Mouse (Mus musculus): Measurements from ENCODE around the gene Ulk4. TPM values are rescaled to one million over a fixed set of nuclear protein-coding genes. Genes with fewer than 3 reads are reported as not detected.

Gene Ulk4
- polyA plus RNA-seq, 1 experiment from 2014 or later = 101 TPM

GRCm38 (mm10) chr9:121107643-121108042, 169.4 kb downstream of the Ulk4 start:
- peaks cover 6% of the 10 kb centered on the region for H3K27me3 ChIP-seq (ENCODE audit: control insufficient read depth, insufficient read depth, low read length)
- no peaks in the 10 kb centered on the region for H3K36me3 ChIP-seq (ENCODE audit: control insufficient read depth, insufficient read depth, low read length)
- H3K4me1 ChIP-seq (ENCODE audit: control insufficient read depth, insufficient read depth, low read length) = no peaks in the 10 kb centered on the region
- no peak overlapping the region for H3K4me2 ChIP-seq
- H3K9ac ChIP-seq (ENCODE audit: low read depth, low read length) = no peak overlapping the region
- H3K27ac ChIP-seq (ENCODE audit: low read depth, low read length) = no peak overlapping the region
- ATAC-seq (replicated peaks; ENCODE audit: insufficient number of reproducible peaks, low FRiP score, low TSS enrichment) = no peak
- 63% methylated on average over 5 of the region's 5 CpGs for WGBS (ENCODE audit: insufficient replicate concordance)
- no peak overlapping the region for H3K4me3 ChIP-seq (ENCODE audit: low read depth, low read length)
- H3K9me3 ChIP-seq (replicated peaks; ENCODE audit: control insufficient read depth, low read length) = no peaks in the 10 kb centered on the region

DNA sequence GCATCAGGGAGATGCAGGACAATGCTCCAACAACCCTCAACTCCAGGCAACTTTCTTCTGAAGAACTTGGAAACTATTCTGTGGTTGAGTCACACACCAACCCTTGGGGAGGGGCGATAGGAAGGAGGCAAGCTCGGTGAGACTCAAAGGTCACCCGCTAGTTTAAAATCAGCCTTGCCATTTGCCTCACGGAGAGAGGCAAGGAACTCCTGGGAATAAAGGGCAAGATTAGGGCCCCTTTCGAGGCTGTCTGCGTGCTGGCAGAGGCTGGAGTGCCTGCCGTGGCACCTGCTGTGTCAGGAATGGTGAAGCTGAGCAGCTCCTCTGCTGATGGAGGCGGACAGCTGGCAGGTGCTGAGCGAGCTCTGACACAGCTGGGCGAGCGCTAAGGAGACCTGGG, 169.9 kb downstream of the Ulk4 start:
- Histone ChIP-seq H3K9ac (ENCODE audit: low read depth, low read length) (no peak overlapping the region), H3K4me1 (ENCODE audit: control insufficient read depth, insufficient read depth, low read length) (no peaks in the 10 kb centered on the region), H3K27ac (ENCODE audit: low read depth, low read length) (no peak overlapping the region), H3K27me3 (ENCODE audit: control insufficient read depth, insufficient read depth, low read length) (peaks cover 6% of the 10 kb centered on the region), H3K9me3 (replicated peaks; ENCODE audit: control insufficient read depth, low read length) (no peaks in the 10 kb centered on the region), H3K36me3 (ENCODE audit: control insufficient read depth, insufficient read depth, low read length) (no peaks in the 10 kb centered on the region), H3K4me3 (ENCODE audit: low read depth, low read length) (no peak overlapping the region), H3K4me2 (no peak overlapping the region)
- WGBS (ENCODE audit: insufficient replicate concordance) = 16% methylated on average over 11 of the region's 11 CpGs
- ATAC-seq (replicated peaks; ENCODE audit: insufficient number of reproducible peaks, low FRiP score, low TSS enrichment) = no peak

GRCm38 (mm10) chr9:121101516-121101915, 175.5 kb downstream of the Ulk4 start:
- Histone ChIP-seq H3K36me3 (ENCODE audit: control insufficient read depth, insufficient read depth, low read length) (no peaks in the 10 kb centered on the region), H3K9me3 (replicated peaks; ENCODE audit: control insufficient read depth, low read length) (no peaks in the 10 kb centered on the region; the same call in 1 of the 2 replicates), H3K9ac (ENCODE audit: low read depth, low read length) (no peak overlapping the region), H3K4me2 (no peak overlapping the region), H3K27ac (ENCODE audit: low read depth, low read length) (no peak overlapping the region), H3K4me1 (ENCODE audit: control insufficient read depth, insufficient read depth, low read length) (no peaks in the 10 kb centered on the region), H3K27me3 (ENCODE audit: control insufficient read depth, insufficient read depth, low read length) (no peaks in the 10 kb centered on the region), H3K4me3 (ENCODE audit: low read depth, low read length) (no peak overlapping the region)
- WGBS (ENCODE audit: insufficient replicate concordance) = 85% methylated on average over 10 of the region's 10 CpGs
- no peak for ATAC-seq (replicated peaks; ENCODE audit: insufficient number of reproducible peaks, low FRiP score, low TSS enrichment)

GRCm38 (mm10) chr9:121099453-121099852, 177.5 kb downstream of the Ulk4 start:
- H3K27ac ChIP-seq (ENCODE audit: low read depth, low read length) = no peak overlapping the region
- no peaks in the 10 kb centered on the region for H3K4me1 ChIP-seq (ENCODE audit: control insufficient read depth, insufficient read depth, low read length)
- no peak overlapping the region for H3K9ac ChIP-seq (ENCODE audit: low read depth, low read length)
- no peaks in the 10 kb centered on the region for H3K27me3 ChIP-seq (ENCODE audit: control insufficient read depth, insufficient read depth, low read length)
- no peaks in the 10 kb centered on the region for H3K36me3 ChIP-seq (ENCODE audit: control insufficient read depth, insufficient read depth, low read length)
- WGBS (ENCODE audit: insufficient replicate concordance) = 85% methylated on average over 10 of the region's 10 CpGs
- no peak for ATAC-seq (replicated peaks; ENCODE audit: insufficient number of reproducible peaks, low FRiP score, low TSS enrichment)
- no peak overlapping the region for H3K4me3 ChIP-seq (ENCODE audit: low read depth, low read length)
- H3K4me2 ChIP-seq = no peak overlapping the region
- no peaks in the 10 kb centered on the region; the same call in 1 of the 2 replicates for H3K9me3 ChIP-seq (replicated peaks; ENCODE audit: control insufficient read depth, low read length)

DNA sequence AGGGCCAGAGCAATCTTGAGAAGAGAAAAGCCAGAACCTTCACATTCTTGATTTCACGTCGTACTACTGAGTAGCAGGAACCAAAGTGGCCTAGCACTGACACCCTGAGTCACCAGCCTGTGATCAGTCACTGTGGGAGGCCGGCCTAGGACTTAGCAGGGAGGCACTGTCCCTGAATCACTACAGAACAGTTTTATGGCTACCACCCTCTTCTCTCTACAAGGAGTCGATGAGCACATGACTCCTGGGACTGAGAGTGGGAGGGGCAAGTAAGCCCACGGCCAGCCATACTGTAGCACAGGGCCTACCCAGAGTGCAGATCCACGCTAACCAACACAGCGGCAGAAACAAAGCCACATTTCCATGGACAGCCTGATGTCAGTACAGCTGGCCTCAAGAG, 183.2 kb downstream of the Ulk4 start:
- no peaks in the 10 kb centered on the region for H3K27me3 ChIP-seq (ENCODE audit: control insufficient read depth, insufficient read depth, low read length)
- no peak overlapping the region for H3K27ac ChIP-seq (ENCODE audit: low read depth, low read length)
- H3K9ac ChIP-seq (ENCODE audit: low read depth, low read length) = no peak overlapping the region
- no peaks in the 10 kb centered on the region for H3K36me3 ChIP-seq (ENCODE audit: control insufficient read depth, insufficient read depth, low read length)
- no peak for ATAC-seq (replicated peaks; ENCODE audit: insufficient number of reproducible peaks, low FRiP score, low TSS enrichment)
- 85% methylated on average over 7 of the region's 7 CpGs for WGBS (ENCODE audit: insufficient replicate concordance)
- no peak overlapping the region for H3K4me3 ChIP-seq (ENCODE audit: low read depth, low read length)
- H3K9me3 ChIP-seq (replicated peaks; ENCODE audit: control insufficient read depth, low read length) = no peaks in the 10 kb centered on the region; the same call in 1 of the 2 replicates
- no peaks in the 10 kb centered on the region for H3K4me1 ChIP-seq (ENCODE audit: control insufficient read depth, insufficient read depth, low read length)
- no peak overlapping the region for H3K4me2 ChIP-seq

DNA sequence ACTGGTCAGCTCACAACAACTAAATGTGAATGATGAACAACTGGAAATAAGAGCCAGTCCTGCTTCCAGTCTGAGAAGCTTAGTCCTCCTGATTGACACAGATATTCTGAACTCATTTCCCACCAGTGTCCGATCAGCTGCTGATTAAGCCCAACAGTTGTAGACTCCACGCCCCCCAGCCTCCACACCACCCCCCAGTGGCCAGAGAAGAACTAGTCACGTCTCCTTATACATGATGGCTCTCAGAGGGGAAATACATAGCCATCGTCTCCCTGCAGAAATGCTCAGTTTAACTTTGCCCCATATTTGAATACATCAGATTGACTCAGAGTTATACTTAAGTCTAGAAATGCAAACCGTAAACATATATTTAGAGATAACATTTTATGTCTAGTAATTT, 184.4 kb downstream of the Ulk4 start:
- H3K27me3 ChIP-seq (ENCODE audit: control insufficient read depth, insufficient read depth, low read length) = no peaks in the 10 kb centered on the region
- no peak overlapping the region for H3K4me2 ChIP-seq
- ATAC-seq (replicated peaks; ENCODE audit: insufficient number of reproducible peaks, low FRiP score, low TSS enrichment) = no peak
- H3K9ac ChIP-seq (ENCODE audit: low read depth, low read length) = no peak overlapping the region
- H3K36me3 ChIP-seq (ENCODE audit: control insufficient read depth, insufficient read depth, low read length) = no peaks in the 10 kb centered on the region
- WGBS (ENCODE audit: insufficient replicate concordance) = 77% methylated on average over 5 of the region's 5 CpGs
- no peaks in the 10 kb centered on the region; the same call in 1 of the 2 replicates for H3K9me3 ChIP-seq (replicated peaks; ENCODE audit: control insufficient read depth, low read length)
- H3K4me3 ChIP-seq (ENCODE audit: low read depth, low read length) = no peak overlapping the region
- no peaks in the 10 kb centered on the region for H3K4me1 ChIP-seq (ENCODE audit: control insufficient read depth, insufficient read depth, low read length)
- no peak overlapping the region for H3K27ac ChIP-seq (ENCODE audit: low read depth, low read length)

GRCm38 (mm10) chr9:121091016-121091735, 185.8 kb downstream of the Ulk4 start:
- 83% methylated on average over 10 of the region's 10 CpGs for WGBS (ENCODE audit: insufficient replicate concordance)
- H3K27ac ChIP-seq (ENCODE audit: low read depth, low read length) = no peak overlapping the region
- ATAC-seq (replicated peaks; ENCODE audit: insufficient number of reproducible peaks, low FRiP score, low TSS enrichment) = no peak
- no peak overlapping the region for H3K9ac ChIP-seq (ENCODE audit: low read depth, low read length)
- H3K4me2 ChIP-seq = no peak overlapping the region
- H3K36me3 ChIP-seq (ENCODE audit: control insufficient read depth, insufficient read depth, low read length) = no peaks in the 10 kb centered on the region
- H3K27me3 ChIP-seq (ENCODE audit: control insufficient read depth, insufficient read depth, low read length) = no peaks in the 10 kb centered on the region
- no peaks in the 10 kb centered on the region; the same call in 1 of the 2 replicates for H3K9me3 ChIP-seq (replicated peaks; ENCODE audit: control insufficient read depth, low read length)
- H3K4me1 ChIP-seq (ENCODE audit: control insufficient read depth, insufficient read depth, low read length) = no peaks in the 10 kb centered on the region
- H3K4me3 ChIP-seq (ENCODE audit: low read depth, low read length) = no peak overlapping the region

DNA sequence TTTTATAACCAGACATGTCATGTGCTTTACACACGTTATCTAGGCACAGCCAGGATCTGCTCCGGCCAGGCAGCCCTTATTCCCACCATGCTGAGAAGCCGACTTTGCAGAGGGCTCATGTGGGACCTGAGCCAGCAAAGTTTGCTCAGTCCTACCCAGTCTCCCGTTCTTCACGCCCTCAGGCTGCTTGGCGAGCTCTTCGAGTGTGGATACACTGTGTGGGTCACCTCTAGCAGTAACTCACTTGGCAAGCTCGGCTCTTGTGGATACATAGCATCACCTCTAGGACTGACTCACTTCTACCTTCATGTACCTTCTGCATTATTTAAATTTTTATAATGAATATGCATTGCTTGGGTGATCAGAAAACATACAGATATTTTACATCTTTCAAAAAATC, 189.3 kb downstream of the Ulk4 start:
- Histone ChIP-seq H3K36me3 (ENCODE audit: control insufficient read depth, insufficient read depth, low read length) (no peaks in the 10 kb centered on the region), H3K27me3 (ENCODE audit: control insufficient read depth, insufficient read depth, low read length) (no peaks in the 10 kb centered on the region), H3K9me3 (replicated peaks; ENCODE audit: control insufficient read depth, low read length) (no peaks in the 10 kb centered on the region), H3K4me3 (ENCODE audit: low read depth, low read length) (no peak overlapping the region), H3K4me2 (no peak overlapping the region), H3K9ac (ENCODE audit: low read depth, low read length) (no peak overlapping the region), H3K27ac (ENCODE audit: low read depth, low read length) (no peak overlapping the region), H3K4me1 (ENCODE audit: control insufficient read depth, insufficient read depth, low read length) (no peaks in the 10 kb centered on the region)
- no peak for ATAC-seq (replicated peaks; ENCODE audit: insufficient number of reproducible peaks, low FRiP score, low TSS enrichment)
- WGBS (ENCODE audit: insufficient replicate concordance) = 71% methylated on average over 8 of the region's 8 CpGs

- H3K9ac ChIP-seq (ENCODE audit: low read depth, low read length) = no peak overlapping the region
- H3K27me3 ChIP-seq (ENCODE audit: control insufficient read depth, insufficient read depth, low read length) = no peaks in the 10 kb centered on the region
- ATAC-seq (replicated peaks; ENCODE audit: insufficient number of reproducible peaks, low FRiP score, low TSS enrichment) = no peak
- peaks cover 12% of the 10 kb centered on the region for H3K4me1 ChIP-seq (ENCODE audit: control insufficient read depth, insufficient read depth, low read length)
- WGBS (ENCODE audit: insufficient replicate concordance) = 77% methylated on average over 4 of the region's 4 CpGs
- H3K9me3 ChIP-seq (replicated peaks; ENCODE audit: control insufficient read depth, low read length) = no peaks in the 10 kb centered on the region
- no peak overlapping the region for H3K4me3 ChIP-seq (ENCODE audit: low read depth, low read length)
- H3K4me2 ChIP-seq = no peak overlapping the region
- H3K36me3 ChIP-seq (ENCODE audit: control insufficient read depth, insufficient read depth, low read length) = no peaks in the 10 kb centered on the region
- no peak overlapping the region for H3K27ac ChIP-seq (ENCODE audit: low read depth, low read length)
Observed at GRCm38 (mm10) chr9:121084191-121084590, 192.8 kb downstream of the Ulk4 start.

Data from heart, embryonic 11.5 days (tissue).